ENCODE assay signal across 7 mouse cellular contexts in genomic region chr1:66814756-66815155, GRCm38 (mm10). TPM values are rescaled to one million over a fixed set of nuclear protein-coding genes. Genes with fewer than 3 reads are reported as not detected.
DNase-seq lines count a peak whose midpoint lies in the region; ATAC-seq and TF ChIP-seq lines count a peak whose summit lies in the region.

No protein-coding gene starts in this region.

- peak overlapping the region; percentile 30; the same call in 1 of the 2 replicates for H3K4me3 ChIP-seq in kidney, embryonic 16.5 days (ENCODE audit: low read length)
- H3K4me3 ChIP-seq in CH12.LX (replicated peaks in 1 of 3; ENCODE audit: low read depth in 2 of 3, low read length in 2 of 3, poor library complexity in 1 of 3) = peak overlapping the region; percentile 19 to 71 (median 37)
- H3K4me3 ChIP-seq in brown adipose tissue, adult 24 weeks (ENCODE audit: insufficient read depth, low read depth, low read length) = peak overlapping the region; percentile 9; the same call in 1 of the 2 replicates
- 0 out of 2 replicates have a peak overlapping the region, but pooled peaks have one; percentile 2 for H3K4me3 ChIP-seq in liver, embryonic 13.5 days (replicated peaks)

- no peak for ATAC-seq in kidney, embryonic 16.5 days (ENCODE audit: low FRiP score, low TSS enrichment)
- no peak for ATAC-seq in liver, embryonic 13.5 days (ENCODE audit: low read depth)
- ATAC-seq in cerebellum, adult (ENCODE audit: insufficient number of reproducible peaks, low FRiP score, low TSS enrichment) = no peak
- ATAC-seq in granulocyte monocyte progenitor cell, adult 5-6 weeks (replicated peaks; ENCODE audit: poor library complexity, severe bottlenecking) = no peak

- peaks cover 11% of the 10 kb centered on the region for H3K79me2 ChIP-seq in CH12.LX (replicated peaks; ENCODE audit: control insufficient read depth, extremely low read depth, insufficient read depth, poor library complexity, severe bottlenecking)

- H3K9me3 ChIP-seq in kidney, embryonic 16.5 days (ENCODE audit: low read length) = no peaks in the 10 kb centered on the region
- no peaks in the 10 kb centered on the region for H3K9me3 ChIP-seq in CH12.LX (replicated peaks; ENCODE audit: low read length)
- no peaks in the 10 kb centered on the region for H3K9me3 ChIP-seq in liver, embryonic 13.5 days (replicated peaks)

- peaks cover 17% of the 10 kb centered on the region for H3K4me1 ChIP-seq in kidney, embryonic 16.5 days (ENCODE audit: insufficient read depth, low read length)
- H3K4me1 ChIP-seq in CH12.LX (ENCODE audit: control insufficient read depth in 1 of 2, insufficient read depth in 2 of 2) = peaks cover 6 to 29% of the 10 kb centered on the region in 2 experiments; a peak in 3 of 4 replicates
- no peaks in the 10 kb centered on the region; the same call in 1 of the 2 replicates for H3K4me1 ChIP-seq in brown adipose tissue, adult 24 weeks (ENCODE audit: control insufficient read depth, insufficient read depth, insufficient read length, low read length)
- H3K4me1 ChIP-seq in liver, embryonic 13.5 days (replicated peaks) = peaks cover 14% of the 10 kb centered on the region

- TF ChIP-seq RAD21 in CH12.LX (IDR thresholded peaks at IDR 0.05; ENCODE audit: low read depth, low read length) = no peak

- no peak for TF ChIP-seq CTCF in CH12.LX (conservative IDR thresholded peaks at IDR 0.05 in 1 of 2, IDR thresholded peaks at IDR 0.05 in 1 of 2; ENCODE audit: low read depth in 2 of 2, low read length in 2 of 2)

- no peak for DNase-seq in kidney, postnatal 4 days
- no peak for DNase-seq in CH12.LX (ENCODE audit: extremely low read depth)
- no peak for DNase-seq in liver, embryonic 13.5 days

- H3K36me3 ChIP-seq in kidney, embryonic 16.5 days (ENCODE audit: insufficient read depth, low read length) = no peaks in the 10 kb centered on the region
- H3K36me3 ChIP-seq in CH12.LX (replicated peaks in 1 of 2; ENCODE audit: control insufficient read depth in 1 of 2, insufficient read depth in 1 of 2, low read length in 1 of 2) = no peaks in the 10 kb centered on the region
- no peaks in the 10 kb centered on the region for H3K36me3 ChIP-seq in liver, embryonic 13.5 days

- no peak for TF ChIP-seq EP300 in CH12.LX (IDR thresholded peaks at IDR 0.05; ENCODE audit: low read length)

- H3K4me2 ChIP-seq in kidney, embryonic 16.5 days (replicated peaks; ENCODE audit: low read depth, low read length) = peak overlapping the region; percentile 51
- peak overlapping the region; percentile 88 for H3K4me2 ChIP-seq in CH12.LX (ENCODE audit: insufficient read depth, low read depth, poor library complexity, severe bottlenecking)
- H3K4me2 ChIP-seq in liver, embryonic 13.5 days = peak overlapping the region; percentile 37

- H3K27ac ChIP-seq in kidney, embryonic 16.5 days (ENCODE audit: low read length) = peak overlapping the region; percentile 53; the same call in 1 of the 2 replicates
- peak overlapping the region; percentile 40 for H3K27ac ChIP-seq in CH12.LX (ENCODE audit: insufficient read depth, low read depth)
- peak overlapping the region; percentile 24 for H3K27ac ChIP-seq in brown adipose tissue, adult 24 weeks (replicated peaks; ENCODE audit: low read depth, low read length)
- H3K27ac ChIP-seq in liver, embryonic 13.5 days = peak overlapping the region; percentile 48

- no peaks in the 10 kb centered on the region for H3K27me3 ChIP-seq in kidney, embryonic 16.5 days (ENCODE audit: insufficient read depth, low read length)
- H3K27me3 ChIP-seq in CH12.LX (replicated peaks) = no peaks in the 10 kb centered on the region
- no peaks in the 10 kb centered on the region for H3K27me3 ChIP-seq in liver, embryonic 13.5 days

- in situ Hi-C loops in CH12.LX (cut with MboI; ENCODE audit: low pct_ligation_motif_present, low pct_unique_long_range_greater_than_20kb, low sequenced_read_pairs) = no loop called here

- dilution Hi-C loops in CH12.LX (cut with MboI; ENCODE audit: extremely low pct_ligation_motif_present, extremely low pct_unique_long_range_greater_than_20kb, low sequenced_read_pairs) = no loop called here

- H3K9ac ChIP-seq in kidney, embryonic 16.5 days (replicated peaks; ENCODE audit: low read length) = peak overlapping the region; percentile 53
- peak overlapping the region; percentile 69 for H3K9ac ChIP-seq in CH12.LX (ENCODE audit: insufficient read depth, low read depth)
- peak overlapping the region; percentile 29; the same call in 1 of the 2 replicates for H3K9ac ChIP-seq in liver, embryonic 13.5 days

- TF ChIP-seq POLR2A in CH12.LX (IDR thresholded peaks at IDR 0.05; ENCODE audit: low read depth, low read length) = no peak

- 46% methylated on average over 8 of the region's 8 CpGs for WGBS in kidney, embryonic 16.5 days
- WGBS in liver, embryonic 13.5 days (ENCODE audit: insufficient replicate concordance) = 32% methylated on average over 8 of the region's 8 CpGs

TF ChIP-seq in CH12.LX, 34 proteins besides CTCF, POLR2A, EP300 and RAD21:
- TF ChIP-seq NRF1 (IDR thresholded peaks at IDR 0.05; ENCODE audit: low read depth, low read length) = no peak
- 0 out of 2 replicates have a peak, but pooled peaks have one; percentile 41 for TF ChIP-seq MAX (IDR thresholded peaks at IDR 0.05; ENCODE audit: low read length)
- no peak for TF ChIP-seq SMC3 (IDR thresholded peaks at IDR 0.05; ENCODE audit: low read depth, low read length)
- 0 out of 2 replicates have a peak, but pooled peaks have one; percentile 52 for TF ChIP-seq MXI1 (IDR thresholded peaks at IDR 0.05; ENCODE audit: low read depth, low read length)

RNA-seq across cellular contexts. Expression of gene Kansl1l, which starts 2.6 kb away (rescaled TPM):
- 15.6 and 19.6 TPM in 2 replicates for polyA plus RNA-seq in kidney, embryonic 16.5 days (2015; fragmentation: Nextera tagmentation; extraction: Ambion mirVana)
- 2.8 and 3.3 TPM in 2 replicates for total RNA-seq in CH12.LX (2012; rRNA removed)
- 6.0 and 6.9 TPM in 2 replicates for total RNA-seq in CH12.LX (2014; rRNA removed)
- polyA plus RNA-seq in CH12.LX (2012; ENCODE audit: insufficient read length, low read depth) = 3.5 and 3.6 TPM in 2 replicates
- polyA plus RNA-seq in brown adipose tissue, adult 24 weeks (2012; ENCODE audit: insufficient read depth, insufficient read length, missing spikeins) = 12.4 TPM in 2 replicates
- 2.3 and 3.5 TPM in 2 replicates for polyA plus RNA-seq in liver, embryonic 13.5 days (2015; fragmentation: Nextera tagmentation; extraction: Ambion mirVana)
- total RNA-seq in granulocyte monocyte progenitor cell, adult 5-6 weeks (2014; fragmentation: Nextera tagmentation) = 22.5 and 28.0 TPM in 2 replicates
- 29.3 and 30.8 TPM in 2 replicates for total RNA-seq in granulocyte monocyte progenitor cell, adult 5-6 weeks (2017)

RNA-seq across cellular contexts. Expression of gene Acadl, which starts 48.3 kb away (rescaled TPM):
- polyA plus RNA-seq in kidney, embryonic 16.5 days (2015; fragmentation: Nextera tagmentation; extraction: Ambion mirVana) = 144 and 161 TPM in 2 replicates
- 18.8 and 24.7 TPM in 2 replicates for total RNA-seq in CH12.LX (2012; rRNA removed)
- total RNA-seq in CH12.LX (2014; rRNA removed) = 26.2 and 28.4 TPM in 2 replicates
- polyA plus RNA-seq in CH12.LX (2012; ENCODE audit: insufficient read length, low read depth) = 58.9 and 62.6 TPM in 2 replicates
- polyA plus RNA-seq in brown adipose tissue, adult 24 weeks (2012; ENCODE audit: insufficient read depth, insufficient read length, missing spikeins) = 2,156 and 2,258 TPM in 2 replicates
- 101 and 118 TPM in 2 replicates for polyA plus RNA-seq in liver, embryonic 13.5 days (2015; fragmentation: Nextera tagmentation; extraction: Ambion mirVana)
- 55.5 and 62.8 TPM in 2 replicates for total RNA-seq in granulocyte monocyte progenitor cell, adult 5-6 weeks (2014; fragmentation: Nextera tagmentation)
- 50.5 and 52.5 TPM in 2 replicates for total RNA-seq in granulocyte monocyte progenitor cell, adult 5-6 weeks (2017)

Comparison
In these comparisons a context has a peak if more than half of its experiments do, and no peak if none do; other contexts are left out.
1. H3K4me2 ChIP-seq: peak in every context shown above with its lines; median percentile 88 in CH12.LX; 51 in kidney, embryonic 16.5 days; 37 in liver, embryonic 13.5 days.
2. RNA of gene Acadl, which starts 48.3 kb away (polyA plus RNA-seq): 2,156 to 2,258 TPM in brown adipose tissue, adult 24 weeks; 144 to 161 TPM in kidney, embryonic 16.5 days, 101 to 118 TPM in liver, embryonic 13.5 days and 58.9 to 62.6 TPM in CH12.LX; every median in the first group is over 10 times any median in the second.
3. Peak in every context shown above with its lines, with median percentiles within 50 percentile points of each other: H3K27ac ChIP-seq, H3K4me3 ChIP-seq and H3K9ac ChIP-seq.